Mouse (Mus musculus): ENCODE measurements at regions not wholly inside any gene's neighbourhood (a gene's known extent, or its start where the extent isn't known, plus 50 kb on each side); places are given as distances from the start of the nearest gene placed in this dataset.

- Histone ChIP-seq H3K9me3 (ENCODE audit: control insufficient read depth, low read length) (no peaks in the 10 kb centered on the region), H3K36me3 (ENCODE audit: control insufficient read depth, insufficient read depth, low read length) (no peaks in the 10 kb centered on the region), H3K9ac (ENCODE audit: low read depth, low read length) (no peak overlapping the region), H3K27me3 (replicated peaks; ENCODE audit: control insufficient read depth, insufficient read depth, low read length) (no peaks in the 10 kb centered on the region), H3K27ac (replicated peaks; ENCODE audit: low read depth, low read length) (no peak overlapping the region), H3K4me3 (ENCODE audit: low read depth, low read length) (no peak overlapping the region), H3K4me1 (ENCODE audit: control insufficient read depth, insufficient read depth, low read length) (no peaks in the 10 kb centered on the region), H3K4me2 (ENCODE audit: low read depth, low read length) (no peak overlapping the region)
- WGBS, result 54% methylated on average over 2 of the region's 2 CpGs
- DNase-seq (ENCODE audit: low spot score), result peak; percentile 48
- no peak for ATAC-seq (ENCODE audit: low read depth)
Measured at GRCm38 (mm10) chr2:101021515-101021914, 603.0 kb upstream of the Rag2 start.

DNA sequence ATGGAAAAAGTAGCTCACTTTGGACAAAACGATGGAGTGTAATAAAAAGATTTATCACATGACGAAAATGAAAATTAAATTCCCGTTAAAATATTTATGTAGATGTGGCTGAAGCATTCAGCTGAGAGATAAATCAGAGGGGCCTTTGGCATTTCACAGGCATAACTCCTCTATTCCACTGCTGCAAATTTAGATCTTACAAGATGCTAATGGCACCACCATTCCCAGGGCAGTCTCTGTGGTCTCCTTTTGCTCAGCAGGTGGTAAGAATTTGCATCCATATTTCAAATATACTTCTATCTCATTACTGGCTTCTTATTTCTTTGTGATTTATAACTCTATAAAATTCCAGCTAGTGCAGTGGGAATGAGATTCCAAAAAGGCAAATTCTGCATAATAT, 581.5 kb upstream of the Rag2 start:
- H3K27ac ChIP-seq (replicated peaks; ENCODE audit: low read depth, low read length), result no peak overlapping the region
- no peak for DNase-seq (ENCODE audit: low spot score)
- WGBS, result 86% methylated on average over 3 of the region's 3 CpGs
- H3K4me1 ChIP-seq (ENCODE audit: control insufficient read depth, insufficient read depth, low read length), result no peaks in the 10 kb centered on the region
- ATAC-seq (ENCODE audit: low read depth), result no peak
- H3K36me3 ChIP-seq (ENCODE audit: control insufficient read depth, insufficient read depth, low read length), result no peaks in the 10 kb centered on the region
- no peak overlapping the region for H3K9ac ChIP-seq (ENCODE audit: low read depth, low read length)
- no peak overlapping the region for H3K4me2 ChIP-seq (ENCODE audit: low read depth, low read length)
- H3K27me3 ChIP-seq (replicated peaks; ENCODE audit: control insufficient read depth, insufficient read depth, low read length), result no peaks in the 10 kb centered on the region
- H3K4me3 ChIP-seq (ENCODE audit: low read depth, low read length), result no peak overlapping the region
- no peaks in the 10 kb centered on the region for H3K9me3 ChIP-seq (ENCODE audit: control insufficient read depth, low read length)

DNA sequence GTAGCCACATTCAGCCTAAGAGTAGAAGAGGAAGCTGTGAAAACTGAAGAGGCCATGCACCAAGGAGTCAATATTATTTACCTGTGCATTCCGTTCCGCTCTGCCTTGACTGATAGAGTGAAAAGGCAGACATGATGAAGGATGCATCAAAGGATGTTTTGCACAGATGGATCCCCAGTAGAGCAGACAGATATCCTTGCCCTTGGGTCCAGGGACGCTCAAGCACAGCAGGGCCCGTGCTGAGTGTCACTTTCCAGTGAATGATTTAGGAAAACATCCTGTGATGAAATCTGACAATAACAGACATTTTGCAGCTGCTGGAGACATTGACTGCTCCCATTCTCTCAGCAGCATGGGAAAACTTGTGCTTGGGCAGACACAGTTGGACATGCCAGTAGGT, 561.6 kb upstream of the Rag2 start:
- H3K4me3 ChIP-seq (ENCODE audit: low read depth, low read length), result no peak overlapping the region
- ATAC-seq (ENCODE audit: low read depth) (no peak), DNase-seq (ENCODE audit: low spot score) (no peak)
- H3K27me3 ChIP-seq (replicated peaks; ENCODE audit: control insufficient read depth, insufficient read depth, low read length), result no peaks in the 10 kb centered on the region
- H3K9me3 ChIP-seq (ENCODE audit: control insufficient read depth, low read length), result no peaks in the 10 kb centered on the region
- H3K4me2 ChIP-seq (ENCODE audit: low read depth, low read length), result no peak overlapping the region
- no peak overlapping the region for H3K9ac ChIP-seq (ENCODE audit: low read depth, low read length)
- WGBS, result 75% methylated on average over 4 of the region's 4 CpGs
- H3K27ac ChIP-seq (replicated peaks; ENCODE audit: low read depth, low read length), result no peak overlapping the region
- H3K36me3 ChIP-seq (ENCODE audit: control insufficient read depth, insufficient read depth, low read length), result no peaks in the 10 kb centered on the region
- no peaks in the 10 kb centered on the region for H3K4me1 ChIP-seq (ENCODE audit: control insufficient read depth, insufficient read depth, low read length)

DNA sequence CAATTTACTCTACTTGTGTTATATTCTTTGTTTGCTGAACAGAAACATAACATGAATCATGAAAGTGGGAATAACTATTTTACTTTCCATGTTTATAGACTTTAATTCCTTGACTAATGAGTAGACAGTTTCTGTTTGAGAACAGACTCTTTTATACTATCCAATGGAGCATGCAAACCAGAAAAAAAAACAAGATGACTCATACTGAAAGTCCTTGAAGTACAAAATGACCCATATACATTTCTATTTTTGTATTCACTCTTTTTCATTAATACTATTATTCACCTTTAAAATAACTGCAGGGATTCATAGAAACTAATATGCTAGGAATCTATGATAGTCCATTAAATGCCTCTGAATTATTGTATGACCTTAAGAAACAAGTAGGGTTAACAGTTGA, 549.5 kb upstream of the Rag2 start:
- no peaks in the 10 kb centered on the region for H3K4me1 ChIP-seq (ENCODE audit: control insufficient read depth, insufficient read depth, low read length)
- H3K36me3 ChIP-seq (ENCODE audit: control insufficient read depth, insufficient read depth, low read length), result no peaks in the 10 kb centered on the region
- no peak for ATAC-seq (ENCODE audit: low read depth)
- no peak overlapping the region for H3K4me2 ChIP-seq (ENCODE audit: low read depth, low read length)
- no peak for DNase-seq (ENCODE audit: low spot score)
- H3K9ac ChIP-seq (ENCODE audit: low read depth, low read length), result no peak overlapping the region
- no peaks in the 10 kb centered on the region for H3K27me3 ChIP-seq (replicated peaks; ENCODE audit: control insufficient read depth, insufficient read depth, low read length)
- H3K27ac ChIP-seq (replicated peaks; ENCODE audit: low read depth, low read length), result no peak overlapping the region
- no peaks in the 10 kb centered on the region for H3K9me3 ChIP-seq (ENCODE audit: control insufficient read depth, low read length)
- H3K4me3 ChIP-seq (ENCODE audit: low read depth, low read length), result no peak overlapping the region

DNA sequence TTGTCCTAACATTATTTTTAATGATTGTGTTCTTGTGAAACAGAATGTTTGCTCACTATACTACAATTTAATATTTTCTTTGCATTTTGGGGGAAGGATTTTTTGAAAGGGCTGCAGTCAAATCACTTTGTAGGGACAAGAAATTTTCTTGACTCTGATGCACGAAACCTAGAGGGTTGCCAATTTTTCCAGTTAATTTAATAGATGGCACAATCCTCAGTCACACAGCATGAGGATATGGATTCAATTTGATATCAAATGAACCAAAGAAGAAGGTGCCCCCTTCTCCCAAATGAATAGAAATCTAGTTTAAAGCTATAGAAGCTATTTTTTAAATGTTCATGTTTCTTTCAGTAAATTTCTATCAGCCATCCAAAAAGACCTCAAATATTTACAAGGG, 544.3 kb upstream of the Rag2 start:
- no peak overlapping the region for H3K9ac ChIP-seq (ENCODE audit: low read depth, low read length)
- no peaks in the 10 kb centered on the region for H3K27me3 ChIP-seq (replicated peaks; ENCODE audit: control insufficient read depth, insufficient read depth, low read length)
- H3K4me1 ChIP-seq (ENCODE audit: control insufficient read depth, insufficient read depth, low read length), result no peaks in the 10 kb centered on the region
- H3K36me3 ChIP-seq (ENCODE audit: control insufficient read depth, insufficient read depth, low read length), result no peaks in the 10 kb centered on the region
- H3K9me3 ChIP-seq (ENCODE audit: control insufficient read depth, low read length), result no peaks in the 10 kb centered on the region
- DNase-seq (ENCODE audit: low spot score) (peak; percentile 2), ATAC-seq (ENCODE audit: low read depth) (no peak)
- no peak overlapping the region for H3K4me3 ChIP-seq (ENCODE audit: low read depth, low read length)
- H3K4me2 ChIP-seq (ENCODE audit: low read depth, low read length), result no peak overlapping the region
- 45% methylated on average over 1 of the region's 1 CpGs for WGBS
- no peak overlapping the region for H3K27ac ChIP-seq (replicated peaks; ENCODE audit: low read depth, low read length)

DNA sequence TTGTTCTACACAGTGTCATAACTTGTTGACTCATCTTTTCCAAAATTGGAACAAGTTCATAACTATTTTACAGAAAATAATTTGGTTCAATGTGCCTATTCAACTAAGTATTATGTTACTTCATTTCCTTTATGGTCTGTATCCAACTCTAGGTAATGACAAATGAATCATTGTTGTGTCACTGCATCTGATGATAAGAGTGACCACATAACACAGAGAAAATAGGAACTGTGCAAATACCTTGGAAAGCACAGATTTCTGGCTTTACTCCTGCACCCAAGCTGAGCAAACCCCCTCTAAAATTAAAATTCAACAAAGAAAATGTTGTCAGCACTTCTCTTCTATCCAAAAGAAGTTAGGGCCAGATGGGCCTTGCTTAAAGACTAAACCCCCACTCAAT, 540.7 kb upstream of the Rag2 start:
- Histone ChIP-seq H3K9me3 (ENCODE audit: control insufficient read depth, low read length) (no peaks in the 10 kb centered on the region), H3K4me1 (ENCODE audit: control insufficient read depth, insufficient read depth, low read length) (no peaks in the 10 kb centered on the region), H3K36me3 (ENCODE audit: control insufficient read depth, insufficient read depth, low read length) (no peaks in the 10 kb centered on the region), H3K4me3 (ENCODE audit: low read depth, low read length) (no peak overlapping the region), H3K4me2 (ENCODE audit: low read depth, low read length) (no peak overlapping the region), H3K27me3 (replicated peaks; ENCODE audit: control insufficient read depth, insufficient read depth, low read length) (no peaks in the 10 kb centered on the region), H3K27ac (replicated peaks; ENCODE audit: low read depth, low read length) (no peak overlapping the region), H3K9ac (ENCODE audit: low read depth, low read length) (no peak overlapping the region)
- ATAC-seq (ENCODE audit: low read depth), result no peak
- DNase-seq (ENCODE audit: low spot score), result peak; percentile 5

GRCm38 (mm10) chr2:101084648-101085047, 539.9 kb upstream of the Rag2 start:
- 84% methylated on average over 1 of the region's 1 CpGs for WGBS
- no peaks in the 10 kb centered on the region for H3K4me1 ChIP-seq (ENCODE audit: control insufficient read depth, insufficient read depth, low read length)
- DNase-seq (ENCODE audit: low spot score) (no peak), ATAC-seq (ENCODE audit: low read depth) (no peak)
- no peak overlapping the region for H3K4me3 ChIP-seq (ENCODE audit: low read depth, low read length)
- H3K27ac ChIP-seq (replicated peaks; ENCODE audit: low read depth, low read length), result no peak overlapping the region
- no peaks in the 10 kb centered on the region for H3K9me3 ChIP-seq (ENCODE audit: control insufficient read depth, low read length)
- no peak overlapping the region for H3K9ac ChIP-seq (ENCODE audit: low read depth, low read length)
- no peak overlapping the region for H3K4me2 ChIP-seq (ENCODE audit: low read depth, low read length)
- no peaks in the 10 kb centered on the region for H3K27me3 ChIP-seq (replicated peaks; ENCODE audit: control insufficient read depth, insufficient read depth, low read length)
- no peaks in the 10 kb centered on the region for H3K36me3 ChIP-seq (ENCODE audit: control insufficient read depth, insufficient read depth, low read length)

- H3K4me3 ChIP-seq (ENCODE audit: low read depth, low read length), result no peak overlapping the region
- H3K36me3 ChIP-seq (ENCODE audit: control insufficient read depth, insufficient read depth, low read length), result no peaks in the 10 kb centered on the region
- DNase-seq (ENCODE audit: low spot score) (peak; percentile 29), ATAC-seq (ENCODE audit: low read depth) (no peak)
- H3K4me2 ChIP-seq (ENCODE audit: low read depth, low read length), result no peak overlapping the region
- WGBS, result 77% methylated on average over 1 of the region's 1 CpGs
- no peaks in the 10 kb centered on the region for H3K4me1 ChIP-seq (ENCODE audit: control insufficient read depth, insufficient read depth, low read length)
- no peak overlapping the region for H3K9ac ChIP-seq (ENCODE audit: low read depth, low read length)
- H3K27ac ChIP-seq (replicated peaks; ENCODE audit: low read depth, low read length), result no peak overlapping the region
- H3K9me3 ChIP-seq (ENCODE audit: control insufficient read depth, low read length), result no peaks in the 10 kb centered on the region
- H3K27me3 ChIP-seq (replicated peaks; ENCODE audit: control insufficient read depth, insufficient read depth, low read length), result no peaks in the 10 kb centered on the region
Measured at GRCm38 (mm10) chr2:101107183-101107872, 517.2 kb upstream of the Rag2 start.

- H3K9me3 ChIP-seq (ENCODE audit: control insufficient read depth, low read length), result no peaks in the 10 kb centered on the region
- H3K27me3 ChIP-seq (replicated peaks; ENCODE audit: control insufficient read depth, insufficient read depth, low read length), result no peaks in the 10 kb centered on the region
- WGBS, result 18% methylated on average over 1 of the region's 1 CpGs
- no peak overlapping the region for H3K4me2 ChIP-seq (ENCODE audit: low read depth, low read length)
- no peak for ATAC-seq (ENCODE audit: low read depth)
- H3K27ac ChIP-seq (replicated peaks; ENCODE audit: low read depth, low read length), result no peak overlapping the region
- no peaks in the 10 kb centered on the region for H3K4me1 ChIP-seq (ENCODE audit: control insufficient read depth, insufficient read depth, low read length)
- H3K9ac ChIP-seq (ENCODE audit: low read depth, low read length), result no peak overlapping the region
- DNase-seq (ENCODE audit: low spot score), result no peak
- no peak overlapping the region for H3K4me3 ChIP-seq (ENCODE audit: low read depth, low read length)
- no peaks in the 10 kb centered on the region for H3K36me3 ChIP-seq (ENCODE audit: control insufficient read depth, insufficient read depth, low read length)
Measured at GRCm38 (mm10) chr2:101136867-101137266, 487.7 kb upstream of the Rag2 start.
